Mouse (Mus musculus): ENCODE data around the gene Mettl16.

Gene Mettl16

DNA sequence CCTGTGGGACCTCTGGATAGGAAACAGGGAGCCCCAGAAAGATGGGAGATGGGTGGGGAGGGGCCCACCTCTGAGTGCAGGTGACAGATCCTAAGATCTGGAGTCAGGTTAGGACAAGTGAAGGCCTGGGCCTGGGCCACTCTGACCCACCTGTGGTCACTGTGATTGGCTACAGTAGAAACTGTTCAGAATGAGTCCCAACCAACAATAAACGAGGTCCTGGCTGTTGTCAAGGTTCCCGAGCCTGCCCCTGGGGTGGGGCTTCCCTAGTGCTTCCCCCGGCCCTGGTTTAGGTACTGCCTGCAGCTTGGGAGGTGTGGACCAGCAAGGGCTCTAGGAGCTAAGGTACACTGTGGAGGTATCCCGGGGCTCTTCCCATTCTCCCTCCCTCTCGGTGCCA is 73.1 kb downstream of the Mettl16 start:
- no peak for DNase-seq (ENCODE audit: low read depth in 1 of 2, low spot score in 2 of 2)

DNA sequence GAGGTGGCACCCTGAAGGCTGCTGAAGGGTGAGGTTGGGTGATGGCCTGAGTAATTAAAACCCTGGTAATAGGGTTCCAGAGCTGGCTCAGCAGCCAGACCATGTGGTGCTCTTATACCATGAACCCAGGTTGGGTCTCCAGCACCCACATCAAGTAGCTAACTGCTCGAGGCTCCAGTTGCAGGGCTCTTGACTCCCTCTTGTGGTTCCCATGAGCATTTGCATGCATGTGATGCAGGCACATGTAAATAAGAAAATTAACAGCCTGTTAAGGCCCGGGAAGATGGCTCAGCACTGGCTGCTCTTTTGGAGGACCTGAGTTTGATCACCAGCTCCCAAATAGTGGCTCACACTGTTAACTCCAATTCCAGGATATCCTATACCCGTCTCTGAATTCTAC is 75.2 kb downstream of the Mettl16 start:
- DNase-seq (ENCODE audit: low read depth in 1 of 2, low spot score in 2 of 2): no peak

DNA sequence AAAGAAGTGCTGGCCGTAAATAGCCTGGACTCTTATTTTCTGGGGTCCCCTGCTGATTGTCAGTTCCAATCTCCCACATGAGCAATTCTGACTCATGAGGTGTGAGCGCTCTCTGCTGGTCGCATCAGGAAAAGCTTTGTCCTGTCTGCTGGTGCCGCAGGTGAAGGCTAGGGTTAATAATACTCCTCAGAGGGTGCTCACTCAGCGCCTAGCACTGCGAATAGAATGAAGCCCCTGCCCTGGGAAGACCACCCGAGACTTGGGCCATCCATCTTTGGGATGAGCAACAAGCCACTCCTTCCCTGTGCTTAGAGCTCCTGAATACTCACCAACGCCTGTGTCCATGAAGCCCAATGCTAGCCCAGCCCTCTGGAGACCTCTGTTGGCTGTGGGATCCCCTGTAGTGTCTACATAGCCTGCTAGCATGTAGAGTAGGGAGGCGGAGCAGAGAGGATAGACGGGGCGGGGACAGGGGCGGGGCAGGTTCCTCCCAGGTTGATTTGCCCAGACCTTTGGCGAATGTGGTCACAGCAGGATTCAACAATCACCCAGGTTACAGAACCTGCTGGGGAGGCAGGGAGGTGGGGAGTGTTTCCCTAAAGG is 77.4 kb downstream of the Mettl16 start:
- DNase-seq (ENCODE audit: low read depth in 1 of 2, low spot score in 2 of 2): peak in 1 of 2 experiments; percentile 53

DNA sequence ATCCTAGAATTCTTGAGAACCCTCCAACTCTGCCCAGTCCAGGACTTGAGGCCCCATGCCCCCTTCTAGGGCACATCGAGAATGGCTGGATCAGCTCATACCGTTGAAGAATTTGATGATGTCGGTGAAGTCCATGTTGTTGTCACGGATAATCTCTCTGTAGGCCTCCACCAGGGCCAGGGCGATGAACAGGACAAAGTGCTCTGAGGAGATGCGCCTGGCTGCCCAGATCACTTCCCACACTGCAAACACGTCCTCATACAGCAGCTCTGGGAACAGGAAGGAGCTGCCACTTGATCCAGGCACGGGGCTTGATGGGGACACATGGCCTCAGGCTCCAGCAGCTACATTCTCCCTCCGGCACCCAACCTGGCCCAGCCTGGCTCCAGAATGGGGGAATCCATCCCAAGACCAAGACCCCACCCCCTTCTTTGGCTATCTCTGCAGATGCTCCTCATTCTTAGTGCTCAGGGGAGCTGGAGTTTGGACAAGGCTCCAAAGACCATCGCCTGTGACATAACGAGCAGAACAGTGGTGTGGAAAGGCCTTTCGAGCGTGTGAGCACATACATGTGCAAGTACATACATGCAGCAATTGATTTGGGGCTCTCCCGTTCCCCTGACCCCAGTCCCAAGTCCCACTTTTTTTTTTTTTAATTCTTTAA is 80.5 kb downstream of the Mettl16 start:
- DNase-seq (ENCODE audit: low read depth in 1 of 2, low spot score in 2 of 2): no peak

DNA sequence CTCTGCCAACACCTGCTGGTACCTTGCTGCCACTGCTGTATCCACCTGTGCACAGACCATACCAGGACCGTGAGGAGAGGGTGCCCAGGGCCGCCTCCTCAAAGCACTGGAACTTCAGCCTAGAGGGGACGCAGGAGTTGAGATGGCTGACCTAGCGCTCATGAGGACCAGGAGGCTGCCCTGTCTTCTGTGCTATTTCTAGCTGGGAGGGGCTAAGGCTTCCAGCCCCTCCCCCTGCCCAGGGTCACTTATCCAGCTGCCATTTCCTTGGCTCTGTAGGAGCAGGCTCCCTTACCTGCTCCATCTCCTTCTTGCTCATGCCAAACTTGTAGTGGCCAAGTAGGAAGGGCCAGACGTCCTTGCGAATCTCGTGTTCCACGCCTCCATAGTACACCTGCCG is 87.1 kb downstream of the Mettl16 start:
- no peak for DNase-seq (ENCODE audit: low read depth in 1 of 2, low spot score in 2 of 2)

DNA sequence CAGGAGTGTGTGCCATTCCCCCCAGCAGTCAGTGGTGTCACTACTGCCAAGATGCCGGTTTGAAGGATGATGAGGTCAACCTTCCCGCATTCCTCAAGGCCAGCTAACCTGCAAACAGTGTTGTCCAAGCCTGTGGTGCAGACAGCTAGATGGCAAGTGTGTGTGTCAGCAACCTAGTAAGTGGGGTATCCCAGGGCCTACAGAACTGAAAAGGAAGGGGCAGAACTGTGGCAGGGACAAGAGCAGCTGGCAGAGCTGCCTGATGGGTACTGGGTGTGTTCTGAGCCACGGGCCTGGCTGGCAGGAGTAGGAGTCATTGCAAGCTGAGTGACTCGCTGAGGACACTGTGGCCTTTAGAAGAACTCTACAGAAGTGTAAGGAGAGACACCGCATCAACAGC is 91.5 kb downstream of the Mettl16 start:
- no peak for DNase-seq (ENCODE audit: low read depth in 1 of 2, low spot score in 2 of 2)

DNA sequence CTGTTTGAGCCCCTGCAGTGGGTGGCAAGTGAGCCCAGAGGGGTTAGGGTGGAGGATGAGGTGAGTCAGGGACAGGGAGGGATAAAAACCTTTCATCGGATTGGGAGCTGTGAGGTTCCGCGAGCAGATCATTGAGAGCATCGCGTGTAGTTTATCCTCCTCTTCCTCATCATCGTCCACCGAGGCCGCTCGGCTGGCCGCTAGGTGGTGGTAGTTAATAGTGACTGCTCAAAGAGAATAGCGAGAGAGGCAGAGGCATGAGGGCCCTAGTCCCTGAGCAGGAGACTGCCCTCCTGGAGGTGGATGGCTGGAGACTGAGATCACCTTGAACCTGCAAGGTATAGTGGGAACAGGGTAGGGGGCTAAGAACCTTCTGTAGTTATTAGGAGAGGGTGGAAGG is 92.8 kb downstream of the Mettl16 start:
- no peak for DNase-seq (ENCODE audit: low read depth in 1 of 2, low spot score in 2 of 2)

DNA sequence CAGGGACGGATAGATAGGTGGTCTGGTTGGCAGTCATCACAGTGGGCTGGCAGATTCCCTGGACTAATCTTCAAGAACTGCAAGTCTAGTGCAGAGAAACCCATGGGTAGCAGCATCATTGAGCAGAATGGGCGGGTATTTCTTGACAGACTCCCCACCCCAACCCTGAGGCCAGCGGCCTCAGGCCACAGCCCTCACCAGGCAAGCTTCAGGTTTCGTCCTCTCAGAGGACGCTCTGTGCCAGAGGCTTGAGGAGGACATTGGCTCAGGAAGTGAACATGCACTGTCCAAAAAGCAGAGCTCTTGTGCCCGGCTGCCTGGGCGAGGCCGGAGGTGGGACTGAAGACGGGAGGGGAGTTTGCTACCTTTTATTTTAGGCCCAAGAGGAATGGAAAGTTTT is 93.8 kb downstream of the Mettl16 start:
- no peak for DNase-seq (ENCODE audit: low read depth in 1 of 2, low spot score in 2 of 2)

DNA sequence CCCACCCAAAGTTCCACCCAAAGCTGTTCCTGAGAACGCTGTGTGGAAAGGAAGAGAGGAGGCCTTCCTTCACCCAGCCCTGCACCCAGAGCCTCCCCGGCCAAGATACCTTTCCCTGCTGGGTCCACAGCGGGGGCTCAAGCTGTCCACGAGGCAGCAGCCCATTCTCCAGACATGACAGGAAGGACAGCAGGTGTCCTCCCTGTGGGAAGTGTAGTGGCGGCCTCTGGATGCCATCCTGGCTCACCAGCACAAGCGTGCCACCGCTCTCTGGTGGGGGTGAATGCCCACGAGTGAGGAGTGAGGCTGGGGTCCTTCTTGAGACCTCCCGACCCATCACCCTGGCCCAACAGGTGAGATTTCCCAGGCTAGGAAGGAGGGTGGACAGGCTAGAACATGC is 94.6 kb downstream of the Mettl16 start:
- DNase-seq (ENCODE audit: low read depth in 1 of 2, low spot score in 2 of 2): no peak

DNA sequence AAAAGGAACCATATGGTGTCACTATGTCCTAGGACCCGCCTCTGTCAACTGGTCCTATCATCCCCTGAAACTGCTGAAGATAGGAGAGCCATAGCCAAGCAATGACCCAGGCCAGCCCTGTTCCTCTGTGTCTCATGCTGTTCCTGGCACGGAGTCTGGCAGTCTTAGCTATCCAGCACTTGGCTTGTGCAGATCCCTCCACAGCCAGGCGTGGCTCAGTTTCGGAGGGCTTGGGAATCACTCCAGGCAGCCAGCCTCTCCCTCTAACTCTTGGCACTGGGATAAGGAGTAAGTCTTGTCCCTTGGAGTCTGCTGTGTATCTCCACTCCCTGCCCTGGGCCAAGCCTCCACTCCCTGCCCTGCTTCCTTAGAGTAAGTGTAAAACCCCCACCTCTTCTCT is 96.0 kb downstream of the Mettl16 start:
- DNase-seq (ENCODE audit: low read depth in 1 of 2, low spot score in 2 of 2): no peak

DNA sequence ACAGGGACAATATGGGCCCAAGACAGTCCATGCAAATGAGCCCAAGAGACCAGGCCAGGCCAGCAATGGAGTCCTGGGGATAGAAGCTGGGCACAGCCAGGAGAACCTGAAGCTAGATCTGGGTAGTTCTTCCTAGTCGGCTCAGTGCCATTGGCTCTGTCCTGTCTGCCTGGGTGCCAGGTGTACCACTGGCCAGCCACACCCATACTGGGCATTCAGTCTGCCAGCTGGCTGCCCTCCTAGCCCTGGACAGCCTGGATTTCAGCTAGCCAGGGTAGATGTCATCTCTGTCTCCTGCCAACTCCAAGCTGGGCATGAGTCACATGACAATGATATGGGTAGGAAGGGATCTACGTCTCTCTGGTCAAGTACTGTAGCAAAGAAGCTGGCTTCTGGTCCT is 96.6 kb downstream of the Mettl16 start:
- no peak for DNase-seq (ENCODE audit: low read depth in 1 of 2, low spot score in 2 of 2)

DNA sequence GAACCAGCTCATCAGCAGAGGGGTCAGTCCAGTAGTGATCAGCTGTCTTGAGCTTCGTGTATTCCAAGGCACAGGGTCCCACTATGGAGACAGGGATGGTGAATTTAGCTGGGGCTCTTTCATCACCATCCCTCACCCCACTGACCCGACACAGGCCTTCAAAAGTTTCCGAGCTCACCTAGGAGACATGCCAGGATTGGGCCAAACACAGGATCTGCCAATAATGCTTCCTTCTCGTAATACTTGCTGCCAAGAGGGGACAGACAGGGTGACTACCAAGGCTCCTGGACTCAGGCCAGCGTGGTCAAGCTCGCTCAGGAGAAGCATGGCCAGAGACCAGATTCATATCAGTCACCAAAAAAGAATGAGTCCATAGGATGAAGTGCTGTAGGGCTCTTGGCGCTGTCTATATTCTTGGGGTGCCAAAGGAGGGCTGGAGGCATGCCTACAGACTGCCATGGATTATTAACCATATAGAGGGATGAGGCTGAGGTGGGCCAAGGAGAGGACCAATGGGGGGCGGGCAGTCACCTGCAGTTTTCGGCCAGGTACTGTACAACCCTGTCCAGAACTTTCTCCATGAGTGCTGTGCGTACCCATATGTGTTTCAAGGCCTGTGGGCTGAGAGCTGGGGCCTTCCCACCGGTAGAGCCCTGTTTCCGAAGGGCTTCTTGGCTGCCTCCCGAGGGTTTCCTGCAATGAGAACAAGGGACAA is 97.6 kb downstream of the Mettl16 start:
- DNase-seq (ENCODE audit: low read depth in 1 of 2, low spot score in 2 of 2): no peak

DNA sequence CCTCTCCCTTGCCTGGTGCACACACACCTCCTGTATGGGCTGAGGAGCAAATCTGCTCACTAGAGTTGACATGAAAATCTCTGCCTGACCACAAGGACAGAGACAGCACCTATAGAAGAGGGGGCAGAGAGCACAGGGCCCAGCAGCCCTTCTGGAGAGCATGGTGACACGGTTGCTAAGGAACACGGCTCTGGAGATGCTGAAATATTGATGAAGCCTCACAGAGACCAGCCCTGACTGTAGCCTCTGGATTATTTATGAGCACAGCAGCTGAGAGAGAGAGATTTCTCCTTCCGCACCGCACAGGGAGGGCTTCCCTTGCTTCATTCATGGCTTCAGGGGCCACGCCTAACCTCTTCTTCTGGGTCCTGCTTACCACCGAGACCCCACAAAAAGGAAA is 99.0 kb downstream of the Mettl16 start:
- DNase-seq (ENCODE audit: low read depth in 1 of 2, low spot score in 2 of 2): no peak

DNA sequence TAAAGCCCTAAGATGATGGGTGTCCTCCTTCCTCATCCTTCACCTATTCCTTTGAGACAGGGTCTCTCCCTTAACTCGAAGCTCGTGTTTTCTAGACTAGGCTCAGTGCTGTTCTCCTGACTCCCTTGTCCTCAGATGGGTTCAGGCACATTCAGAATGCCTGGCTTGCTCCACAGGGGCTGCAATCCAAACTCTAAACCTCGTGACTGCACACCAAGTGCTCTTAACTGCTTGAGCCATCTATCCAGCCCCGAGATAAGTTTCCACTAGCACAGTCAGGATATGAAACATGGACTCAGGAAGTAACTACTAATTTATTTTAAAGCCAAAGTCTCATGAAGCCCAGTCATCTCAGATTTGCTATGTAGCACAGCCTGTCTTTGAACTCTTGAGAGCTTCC is 99.9 kb downstream of the Mettl16 start:
- no peak for DNase-seq (ENCODE audit: low read depth in 1 of 2, low spot score in 2 of 2)

DNA sequence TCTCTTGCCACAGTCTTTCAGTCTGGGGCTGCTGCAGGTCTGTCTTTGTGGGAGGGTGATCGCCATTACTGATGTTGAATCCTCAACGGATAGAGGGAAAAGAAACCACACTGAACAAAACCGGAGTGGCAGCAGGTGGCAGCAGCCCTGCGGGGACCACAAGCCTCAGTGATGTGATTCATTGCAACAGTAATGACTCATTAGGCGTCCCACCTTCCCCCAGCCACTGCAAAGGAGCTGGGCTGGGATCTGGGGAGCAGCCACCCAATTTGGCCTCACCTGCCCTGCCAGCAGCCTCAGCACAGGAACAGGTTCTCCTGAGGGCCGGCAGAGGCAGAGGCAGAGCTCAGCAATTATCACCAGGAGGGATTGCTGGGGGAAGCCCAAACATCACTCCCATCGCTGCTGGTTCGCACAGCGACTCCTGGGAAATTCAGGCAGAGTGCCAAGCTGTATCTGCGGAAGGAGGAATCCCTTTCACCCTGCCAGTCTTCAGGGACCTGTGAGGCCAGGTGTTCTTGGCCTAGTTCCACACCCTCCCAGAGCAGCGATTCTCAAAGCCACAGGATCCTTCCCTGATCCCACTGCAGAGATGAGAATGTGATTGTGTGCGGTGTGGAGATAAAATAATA is 100.5 kb downstream of the Mettl16 start:
- DNase-seq (ENCODE audit: low read depth in 1 of 2, low spot score in 2 of 2): no peak

DNA sequence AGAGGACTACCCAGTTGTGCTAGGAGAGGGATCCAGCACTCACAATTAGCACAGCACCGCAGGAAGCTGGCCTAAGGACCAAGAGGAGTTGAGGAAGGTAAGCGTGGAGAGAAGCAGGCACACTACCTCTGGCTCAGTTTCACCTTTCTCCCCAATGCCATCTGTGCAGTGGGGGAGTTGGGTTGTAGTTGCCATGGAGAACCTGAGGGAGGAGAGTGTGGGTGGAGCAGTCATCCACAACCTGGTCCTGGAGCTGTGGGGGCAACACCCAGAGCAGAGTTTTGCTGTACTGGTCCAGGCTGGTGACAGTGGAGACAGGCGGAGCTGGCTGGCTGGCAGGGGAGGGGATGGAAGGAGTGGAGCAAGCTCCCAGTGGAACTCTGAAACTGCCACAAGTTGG is 104.0 kb downstream of the Mettl16 start:
- DNase-seq (ENCODE audit: low read depth in 1 of 2, low spot score in 2 of 2): no peak

DNA sequence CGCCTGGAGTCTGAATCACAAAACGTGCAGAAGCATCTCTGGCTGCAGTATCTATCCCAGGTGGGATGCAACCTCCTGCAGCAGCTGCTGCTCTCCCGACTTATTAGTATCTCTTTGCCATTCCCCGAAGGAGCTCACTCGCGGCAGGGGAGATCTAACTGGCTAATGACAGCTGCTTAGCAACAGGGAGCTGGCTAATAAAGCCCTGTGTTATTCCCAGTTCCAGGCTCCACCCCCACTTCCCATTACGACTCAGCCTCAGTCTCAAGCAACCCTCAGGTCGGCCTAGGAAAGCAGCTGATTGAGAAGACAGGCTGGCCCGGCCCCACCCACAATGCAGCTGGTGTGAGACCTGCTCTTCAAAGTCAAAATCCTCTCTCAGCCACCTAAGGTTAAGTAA is 106.2 kb downstream of the Mettl16 start:
- no peak for DNase-seq (ENCODE audit: low read depth in 1 of 2, low spot score in 2 of 2)
